Mouse (Mus musculus) c-Kit-positive CD71-positive TER-119-positive erythroid progenitor cells, embryonic 14.5 days (primary cell): Measurements from ENCODE around the gene Rpn1.
A peak's percentile ranks its signal among the peaks of the same experiment; 100 is the strongest.

Source experiments
- DNase-seq: peaks from one replicate; pipeline ENCODE4 v3.0.0-alpha.2; 2013; ENCODE audit warnings: low spot score

Gene Rpn1

DNA sequence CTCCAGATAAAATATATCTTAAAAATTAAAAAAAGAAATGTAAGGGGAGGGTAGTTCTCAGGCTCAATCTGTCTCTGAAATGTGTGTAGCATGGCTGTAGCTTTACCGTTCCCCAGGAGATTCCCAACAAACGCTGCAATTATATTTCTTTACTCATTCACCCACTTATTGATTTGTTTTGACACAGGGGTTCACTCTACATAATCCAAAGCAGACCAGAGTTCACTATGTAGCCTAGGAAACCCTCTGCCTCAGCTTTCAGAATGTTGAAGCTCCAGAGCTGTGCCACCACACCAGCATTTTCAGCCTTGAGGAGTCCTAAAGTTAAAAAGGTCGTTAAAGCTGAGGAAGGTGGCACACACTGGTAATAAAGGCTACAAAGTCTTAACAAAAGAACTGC, 18.3 kb upstream of the Rpn1 start:
- no peak for DNase-seq

GRCm38 (mm10) chr6:88067722-88068121, 16.6 kb upstream of the Rpn1 start:
- no peak for DNase-seq

GRCm38 (mm10) chr6:88068739-88069138, 15.5 kb upstream of the Rpn1 start:
- no peak for DNase-seq

DNA sequence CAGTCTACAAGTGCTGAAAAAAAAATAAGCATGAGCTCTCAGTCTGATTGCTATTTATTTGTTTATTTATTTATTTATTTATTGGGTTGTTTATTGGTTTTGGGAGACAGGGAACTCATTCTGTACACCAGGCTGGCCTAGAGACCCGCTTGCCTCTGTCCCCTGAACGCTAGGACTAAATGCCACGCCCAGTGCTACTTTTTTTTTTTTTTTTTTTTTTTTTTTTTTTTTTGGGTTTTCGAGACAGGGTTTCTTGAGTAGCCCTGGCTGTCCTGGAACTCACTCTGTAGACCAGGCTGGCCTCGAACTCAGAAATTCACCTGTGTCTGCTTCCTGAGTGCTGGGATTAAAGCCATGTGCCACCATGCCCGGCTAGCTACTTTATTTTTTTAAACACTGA, 13.8 kb upstream of the Rpn1 start:
- DNase-seq, result no peak

GRCm38 (mm10) chr6:88071216-88071615, 13.1 kb upstream of the Rpn1 start:
- DNase-seq, result no peak

DNA sequence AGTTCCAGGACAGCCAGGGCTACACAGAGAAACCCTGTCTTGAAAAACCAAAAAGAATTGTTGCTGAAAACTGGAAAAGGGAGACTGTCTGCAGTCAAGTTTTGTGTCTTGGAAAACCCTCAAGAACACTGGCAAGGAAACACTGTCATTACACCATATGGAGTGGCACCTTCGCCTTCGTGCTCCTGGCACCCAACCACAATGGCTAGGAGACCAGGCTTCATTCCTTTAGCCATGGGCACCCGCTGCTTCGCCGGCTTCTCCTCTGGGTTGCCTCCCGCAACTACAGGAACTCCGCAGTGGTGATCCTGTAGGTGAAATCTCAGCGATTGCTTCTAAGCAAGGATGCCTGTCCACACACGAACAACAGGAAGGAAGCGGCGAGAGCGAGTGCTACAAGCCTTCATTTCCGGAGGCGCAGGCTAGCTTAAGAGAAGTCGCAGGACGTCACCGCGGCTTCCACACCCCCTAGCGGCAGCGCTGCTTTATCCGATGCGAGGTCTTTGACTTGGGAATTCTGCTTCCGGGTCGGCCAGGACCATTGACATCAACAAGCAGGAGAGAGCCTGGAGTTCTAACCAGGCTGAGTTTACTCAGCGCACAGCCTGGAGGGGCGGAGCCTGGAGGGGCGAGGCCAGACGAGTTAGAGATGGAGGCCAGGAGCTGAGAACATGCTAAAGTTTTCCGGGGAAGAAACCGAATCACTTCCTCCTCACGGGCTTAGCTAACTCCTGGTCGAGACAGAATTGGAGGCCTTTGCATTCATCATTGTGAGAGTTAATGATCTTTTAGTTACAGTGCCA, 9.3 kb upstream of the Rpn1 start:
- peak; percentile 92 for DNase-seq

GRCm38 (mm10) chr6:88075960-88076517, 8.2 kb upstream of the Rpn1 start:
- peak; percentile 50 for DNase-seq

GRCm38 (mm10) chr6:88083095-88083494, 1.2 kb upstream of the Rpn1 start:
- DNase-seq, result no peak

GRCm38 (mm10) chr6:88083672-88084071, 610 bp upstream of the Rpn1 start:
- DNase-seq, result no peak

- no peak for DNase-seq
Measured at GRCm38 (mm10) chr6:88088971-88089370, 4.7 kb downstream of the Rpn1 start.

- DNase-seq, result no peak
Measured at GRCm38 (mm10) chr6:88095377-88095776, 11.1 kb downstream of the Rpn1 start.

DNA sequence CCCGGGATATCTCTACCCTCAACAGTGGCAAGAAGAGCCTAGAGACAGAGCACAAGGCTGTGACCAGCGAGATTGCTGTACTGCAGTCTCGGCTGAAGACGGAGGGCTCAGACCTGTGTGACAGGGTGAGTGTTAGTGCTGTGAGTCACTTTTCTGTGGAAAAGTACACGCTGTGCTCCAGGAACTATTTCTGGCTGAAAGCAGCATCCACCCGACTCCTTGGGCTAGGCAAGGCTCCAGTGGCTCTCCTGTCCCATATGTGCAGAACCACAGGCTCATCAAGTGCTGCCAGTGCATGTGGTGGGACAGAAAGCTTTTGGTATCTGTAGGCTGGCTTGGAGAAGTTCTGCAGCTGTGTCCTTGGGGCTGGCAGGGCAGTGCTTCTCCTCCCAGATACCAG, 17.8 kb downstream of the Rpn1 start:
- no peak for DNase-seq

- DNase-seq, result peak; percentile 87
Measured at GRCm38 (mm10) chr6:88105783-88106611, 21.7 kb downstream of the Rpn1 start.

- DNase-seq, result no peak
Measured at GRCm38 (mm10) chr6:88106612-88107123, 22.4 kb downstream of the Rpn1 start.

GRCm38 (mm10) chr6:88107661-88108535, 23.6 kb downstream of the Rpn1 start:
- no peak for DNase-seq

DNA sequence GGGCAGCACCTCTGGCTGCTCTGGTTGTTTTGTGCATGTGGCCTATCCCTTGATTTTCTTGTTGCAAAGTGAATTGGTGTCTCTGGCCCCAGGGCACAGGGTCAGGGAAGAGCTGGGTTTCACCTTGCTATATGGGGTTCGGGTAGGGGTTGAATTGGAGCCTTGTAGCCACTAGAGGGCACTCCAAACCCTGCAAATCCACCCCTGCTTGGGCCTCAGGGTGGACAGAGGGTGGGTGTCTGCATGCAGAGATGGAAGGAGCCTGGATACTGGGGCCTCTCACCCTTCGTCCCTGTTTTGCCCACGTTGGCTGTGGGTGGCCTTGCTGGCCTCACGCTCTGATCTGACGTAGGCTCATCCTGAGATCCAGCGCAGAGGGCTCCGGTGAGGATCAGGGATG, 28.9 kb downstream of the Rpn1 start:
- peak; percentile 68 for DNase-seq

DNA sequence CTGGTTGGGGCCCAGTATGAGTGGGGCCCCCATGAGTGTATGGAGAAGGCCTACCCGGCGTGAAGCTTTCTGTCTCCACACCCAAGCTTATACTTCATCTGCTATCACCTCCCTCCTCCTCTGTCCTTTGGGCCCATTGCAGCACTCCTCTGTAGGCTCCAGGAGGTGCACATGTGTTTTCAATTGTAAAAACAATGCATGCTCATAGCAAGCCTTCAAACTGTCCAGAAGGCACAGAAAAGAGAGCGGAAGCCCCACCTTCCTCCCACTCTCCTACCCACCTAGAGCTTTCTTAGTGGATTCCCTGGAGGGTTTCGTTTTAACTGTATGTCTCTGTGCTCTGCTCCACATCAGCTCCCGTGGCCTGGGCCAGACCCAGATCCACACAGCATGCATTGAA, 30.1 kb downstream of the Rpn1 start:
- no peak for DNase-seq

- peak; percentile 73 for DNase-seq
Measured at GRCm38 (mm10) chr6:88116347-88117183, 32.3 kb downstream of the Rpn1 start.

GRCm38 (mm10) chr6:88117184-88117575, 32.9 kb downstream of the Rpn1 start:
- no peak for DNase-seq

GRCm38 (mm10) chr6:88119309-88119708, 35.0 kb downstream of the Rpn1 start:
- no peak for DNase-seq

DNA sequence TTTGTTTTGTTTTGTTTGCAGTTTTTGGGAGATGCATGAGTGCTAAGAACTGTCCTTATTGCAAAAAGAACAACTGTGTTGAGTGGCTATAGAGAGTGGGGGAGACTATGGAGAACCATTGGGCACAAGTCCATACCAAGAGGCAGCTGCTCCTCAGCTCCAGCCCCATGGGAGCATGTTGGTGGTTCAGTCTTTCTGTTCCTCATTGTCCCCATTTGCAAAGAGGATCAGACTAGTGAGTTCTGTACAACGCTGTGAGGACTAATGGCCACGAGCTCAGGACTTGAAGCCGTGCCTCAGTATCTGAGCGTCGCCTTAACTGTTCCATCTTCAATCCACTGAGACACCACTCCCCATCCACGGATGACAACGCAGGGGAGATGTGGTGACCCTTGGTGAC, 36.5 kb downstream of the Rpn1 start:
- no peak for DNase-seq
